Mouse (Mus musculus): Measurements from ENCODE around the gene Ganc.
A peak's percentile ranks its signal among the peaks of the same experiment; 100 is the strongest.

DNA sequence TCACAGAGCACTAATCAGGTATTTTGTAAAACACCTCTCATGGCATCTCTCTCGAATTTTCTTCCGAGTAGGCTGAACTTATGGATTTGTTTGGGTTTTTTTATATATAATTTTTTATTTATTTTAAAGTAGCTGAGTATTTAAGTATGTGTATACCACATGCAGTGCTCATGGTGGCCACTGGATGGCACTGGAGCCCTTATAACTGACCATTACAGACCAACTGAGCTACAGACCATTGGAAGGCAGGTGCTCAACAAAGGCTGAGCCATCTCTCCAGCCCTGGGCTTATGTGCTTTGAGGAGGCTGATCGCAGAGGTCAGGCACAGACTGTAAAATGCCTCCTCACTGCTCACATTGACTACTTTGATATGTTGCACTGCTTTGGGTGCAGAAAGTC lies 74.9 kb downstream of the Ganc start:
- TF ChIP-seq CTCF (IDR thresholded peaks at IDR 0.05; ENCODE audit: low read depth) (peak; percentile 79), EP300 (IDR thresholded peaks at IDR 0.05; ENCODE audit: low read depth) (no peak)
